Mouse (Mus musculus) heart, postnatal 0 days (tissue): ENCODE data around the gene Tab2. TPM values are rescaled to one million over a fixed set of nuclear protein-coding genes. Genes with fewer than 3 reads are reported as not detected.

Source experiments
- ATAC-seq: fragments of 200-750 bp; cut with Nextera tagmentation; 2 replicates; pipeline ENCODE4 v1.8.0; 2017; ENCODE audit warnings: low read depth, moderate number of reproducible peaks, moderate library complexity; ENCODE audit not compliant: insufficient read depth
- DNase-seq: peaks from one replicate; pipeline ENCODE4 v3.0.0-alpha.2; 2016; ENCODE audit warnings: low spot score
- H3K27ac ChIP-seq: fragments of 300-500 bp; sonication (generic); 2 replicates; pipeline ENCODE4 v1.5.1; 2014; ENCODE audit warnings: low read depth, mild to moderate bottlenecking
- H3K27me3 ChIP-seq: fragments of 300-500 bp; sonication (generic); 2 replicates; pipeline ENCODE4 v1.6.1; 2014; ENCODE audit warnings: low read length, mixed read lengths; ENCODE audit not compliant: control insufficient read depth, insufficient read depth
- H3K36me3 ChIP-seq: fragments of 300-500 bp; sonication (generic); replicated peaks from 2 replicates; pipeline ENCODE4 v1.6.1; 2014; ENCODE audit warnings: low read length, mixed read lengths; ENCODE audit not compliant: control insufficient read depth, insufficient read depth
- H3K4me1 ChIP-seq: fragments of 300-500 bp; sonication (generic); 2 replicates; pipeline ENCODE4 v1.6.1; 2014; ENCODE audit warnings: antibody characterized with exemption; ENCODE audit not compliant: control insufficient read depth, insufficient read depth
- H3K4me2 ChIP-seq: fragments of 300-500 bp; sonication (generic); 2 replicates; pipeline ENCODE4 v1.6.1; 2014; ENCODE audit warnings: low read depth, mild to moderate bottlenecking, low read length, moderate library complexity
- H3K4me3 ChIP-seq: fragments of 300-500 bp; sonication (generic); 2 replicates; pipeline ENCODE4 v1.5.1; 2014; ENCODE audit warnings: low read depth, low read length
- H3K9ac ChIP-seq: fragments of 300-500 bp; sonication (generic); replicated peaks from 2 replicates; pipeline ENCODE4 v1.6.1; 2014; ENCODE audit warnings: low read depth, low read length, mixed read lengths
- H3K9me3 ChIP-seq: fragments of 300-500 bp; sonication (generic); replicated peaks from 2 replicates; pipeline ENCODE4 v1.6.1; 2016; ENCODE audit warnings: low read length; ENCODE audit not compliant: control insufficient read depth
- CTCF ChIP-seq: IDR thresholded peaks from 2 replicates; pipeline ENCODE4 v1.5.1; 2016; ENCODE audit warnings: antibody characterized with exemption, control low read depth, low read depth
- EP300 ChIP-seq: IDR thresholded peaks from 2 replicates; pipeline ENCODE4 v1.6.1; 2016; ENCODE audit warnings: antibody characterized with exemption, low read depth
- WGBS: fragments of 180-500 bp; shearing (Covaris S2); extraction: QIAGEN DNeasy Blood & Tissue Kit; methylation state at CpG from one replicate; pipeline ENCODE4 v1.1.7; 2014; 5-methylcytosine and 5-hydroxymethylcytosine counted together
- polyA plus RNA-seq: library from polyadenylated mRNA; unstranded; fragments of >200 nt; fragmentation: Nextera tagmentation; extraction: Ambion mirVana; gene quantifications from 2 replicates; pipeline ENCODE4 v1.2.1, GENCODE M21; 2015
- total RNA-seq: library from RNA; depleted of rRNA; stranded (reverse); fragments of >200 nt; gene quantifications from 2 replicates; pipeline ENCODE4 v1.2.3, GENCODE M21; 2014; ENCODE audit warnings: low replicate concordance

The Tab2 gene
- total and polyA plus RNA-seq, 2 experiments from 2014 or later, result 14.3 to 71.6 TPM

- Histone ChIP-seq H3K36me3 (no peaks in the 10 kb centered on the region), H3K27me3 (peaks cover 19% of the 10 kb centered on the region), H3K9ac (no peak overlapping the region), H3K4me3 (no peak overlapping the region), H3K27ac (no peak overlapping the region), H3K9me3 (no peaks in the 10 kb centered on the region), H3K4me2 (no peak overlapping the region), H3K4me1 (peaks cover 4% of the 10 kb centered on the region; the same call in 1 of the 2 replicates)
- ATAC-seq (0 out of 2 replicates have a peak, but pooled peaks have one; percentile 13), DNase-seq (no peak)
- WGBS, result 58% methylated on average over 11 of the region's 11 CpGs
- TF ChIP-seq CTCF (peak; percentile 28; the same call in 1 of the 2 replicates), EP300 (no peak)
Measured at GRCm38 (mm10) chr10:7870571-7871315, 85.3 kb downstream of the Tab2 start.

- WGBS, result 66% methylated on average over 8 of the region's 8 CpGs
Measured at GRCm38 (mm10) chr10:7869746-7870145, 86.3 kb downstream of the Tab2 start.

GRCm38 (mm10) chr10:7867666-7868030, 88.4 kb downstream of the Tab2 start:
- WGBS, result 20% methylated on average over 21 of the region's 21 CpGs
- no peak for DNase-seq

More at GRCm38 (mm10) chr10:7869746-7870145, 86.3 kb downstream of the Tab2 start:
- no peak overlapping the region for H3K4me3 ChIP-seq
- no peaks in the 10 kb centered on the region for H3K9me3 ChIP-seq
- H3K27ac ChIP-seq, result no peak overlapping the region
- DNase-seq (no peak), ATAC-seq (no peak)
- no peak overlapping the region for H3K9ac ChIP-seq
- no peak for TF ChIP-seq CTCF
- TF ChIP-seq EP300, result no peak
- no peak overlapping the region for H3K4me2 ChIP-seq
- H3K4me1 ChIP-seq, result peaks cover 4% of the 10 kb centered on the region; the same call in 1 of the 2 replicates
- peaks cover 19% of the 10 kb centered on the region for H3K27me3 ChIP-seq
- H3K36me3 ChIP-seq, result no peaks in the 10 kb centered on the region

DNA sequence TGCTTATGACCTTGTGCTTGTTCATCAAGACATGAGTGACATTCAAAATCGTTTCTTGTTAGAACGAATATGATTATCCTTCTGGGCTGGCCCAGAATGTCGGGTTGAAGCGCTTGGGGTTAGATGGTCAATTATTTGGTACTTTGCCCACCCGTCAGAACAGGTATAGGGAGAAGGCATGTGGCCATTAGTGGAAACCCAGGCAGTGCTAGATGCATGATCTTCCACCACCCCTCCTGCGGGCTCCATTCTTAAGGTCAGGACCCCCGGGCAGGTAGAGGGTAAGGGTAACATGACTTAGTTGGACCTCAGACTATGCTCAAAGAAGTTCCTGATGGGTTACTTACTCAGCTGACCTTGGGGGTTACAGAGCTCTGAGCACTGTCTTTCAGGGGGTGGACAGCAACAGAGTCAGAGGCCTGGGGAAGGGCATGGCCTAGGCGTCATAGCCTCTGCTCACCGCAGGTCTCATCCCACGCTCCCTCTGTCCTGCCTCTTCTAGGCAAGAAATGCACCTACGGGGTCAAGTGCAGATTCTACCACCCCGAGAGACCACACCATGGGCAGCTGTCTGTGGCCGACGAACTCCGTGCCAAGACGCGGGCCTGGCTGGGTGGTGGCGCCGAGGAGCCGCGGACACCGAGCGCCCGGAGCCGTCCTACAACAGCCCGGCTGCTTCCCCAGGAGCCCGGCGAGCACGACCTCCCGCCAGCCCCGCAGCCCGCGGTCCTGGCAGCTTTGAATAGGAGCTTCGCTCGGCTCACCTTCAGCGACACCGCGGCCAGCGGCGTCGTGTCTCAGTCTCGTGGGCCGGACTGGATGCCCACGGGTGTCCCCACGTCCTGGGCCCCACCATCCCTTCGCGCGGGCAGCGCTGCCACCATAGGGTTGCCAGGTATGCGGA, 89.0 kb downstream of the Tab2 start:
- 18% methylated on average over 50 of the region's 50 CpGs for WGBS
- Histone ChIP-seq H3K9me3 (0 out of 2 replicates have a peak, but pooled peaks cover 2% of the 10 kb centered on the region), H3K36me3 (no peaks in the 10 kb centered on the region), H3K4me1 (0 out of 2 replicates have a peak, but pooled peaks cover 4% of the 10 kb centered on the region), H3K4me3 (peak overlapping the region; percentile 41), H3K4me2 (peak overlapping the region; percentile 67), H3K27ac (no peak overlapping the region), H3K27me3 (peaks cover 19% of the 10 kb centered on the region), H3K9ac (peak overlapping the region; percentile 32; the same call in 1 of the 2 replicates)
- DNase-seq (no peak), ATAC-seq (peak; percentile 43; the same call in 1 of the 2 replicates)
- no peak for TF ChIP-seq CTCF

More at GRCm38 (mm10) chr10:7867666-7868030, 88.4 kb downstream of the Tab2 start:
- Histone ChIP-seq H3K27ac (no peak overlapping the region), H3K4me1 (0 out of 2 replicates have a peak, but pooled peaks cover 4% of the 10 kb centered on the region), H3K4me3 (peak overlapping the region; percentile 41), H3K4me2 (peak overlapping the region; percentile 67), H3K9me3 (no peaks in the 10 kb centered on the region), H3K9ac (peak overlapping the region; percentile 32; the same call in 1 of the 2 replicates), H3K27me3 (peaks cover 19% of the 10 kb centered on the region), H3K36me3 (no peaks in the 10 kb centered on the region)
- no peak for ATAC-seq
- TF ChIP-seq EP300, result no peak
- TF ChIP-seq CTCF, result no peak

DNA sequence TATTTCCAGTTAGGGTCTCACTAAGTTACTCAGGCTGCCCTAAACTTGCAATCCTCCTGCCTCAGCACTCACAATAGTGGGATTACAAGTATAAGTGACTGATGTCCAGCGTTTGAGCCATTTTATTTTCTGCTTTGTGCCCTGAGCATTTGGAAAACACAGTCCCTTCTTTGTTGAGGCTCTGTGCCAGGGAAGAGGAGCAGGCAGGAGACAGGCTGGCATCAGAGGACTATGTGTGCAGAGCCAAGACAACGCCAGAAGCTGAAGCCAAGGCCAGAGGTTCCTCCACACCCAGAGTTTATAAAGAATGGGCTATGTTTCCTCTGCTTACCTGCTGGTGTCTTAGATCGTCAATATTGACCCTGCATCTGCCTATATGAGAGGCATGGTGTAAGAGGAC, 91.2 kb downstream of the Tab2 start:
- H3K9me3 ChIP-seq, result 0 out of 2 replicates have a peak, but pooled peaks cover 2% of the 10 kb centered on the region
- WGBS, result 85% methylated on average over 3 of the region's 3 CpGs
- no peak overlapping the region for H3K27ac ChIP-seq
- H3K4me1 ChIP-seq, result 0 out of 2 replicates have a peak, but pooled peaks cover 4% of the 10 kb centered on the region
- H3K27me3 ChIP-seq, result peaks cover 19% of the 10 kb centered on the region
- no peak overlapping the region for H3K9ac ChIP-seq
- no peak for TF ChIP-seq CTCF
- TF ChIP-seq EP300, result no peak
- DNase-seq (no peak), ATAC-seq (no peak)
- H3K4me2 ChIP-seq, result no peak overlapping the region
- no peaks in the 10 kb centered on the region for H3K36me3 ChIP-seq
- H3K4me3 ChIP-seq, result no peak overlapping the region
